Mouse (Mus musculus) kidney, adult 2 months (tissue): ENCODE measurements around the gene Wrap53.

Experiments
- CTCF ChIP-seq: fragments of 200-500 bp; conservative IDR thresholded peaks from 2 replicates; pipeline ENCODE4 v1.5.1; 2011; ENCODE audit warnings: low read depth, mild to moderate bottlenecking, control low read depth, low read length, moderate library complexity, mixed read lengths; ENCODE audit not compliant: insufficient read depth, insufficient read length
- POLR2A ChIP-seq: fragments of 200-500 bp; IDR thresholded peaks from one replicate; pipeline ENCODE4 v1.6.1; 2011; ENCODE audit warnings: low read depth, low read length, control low read depth

DNA sequence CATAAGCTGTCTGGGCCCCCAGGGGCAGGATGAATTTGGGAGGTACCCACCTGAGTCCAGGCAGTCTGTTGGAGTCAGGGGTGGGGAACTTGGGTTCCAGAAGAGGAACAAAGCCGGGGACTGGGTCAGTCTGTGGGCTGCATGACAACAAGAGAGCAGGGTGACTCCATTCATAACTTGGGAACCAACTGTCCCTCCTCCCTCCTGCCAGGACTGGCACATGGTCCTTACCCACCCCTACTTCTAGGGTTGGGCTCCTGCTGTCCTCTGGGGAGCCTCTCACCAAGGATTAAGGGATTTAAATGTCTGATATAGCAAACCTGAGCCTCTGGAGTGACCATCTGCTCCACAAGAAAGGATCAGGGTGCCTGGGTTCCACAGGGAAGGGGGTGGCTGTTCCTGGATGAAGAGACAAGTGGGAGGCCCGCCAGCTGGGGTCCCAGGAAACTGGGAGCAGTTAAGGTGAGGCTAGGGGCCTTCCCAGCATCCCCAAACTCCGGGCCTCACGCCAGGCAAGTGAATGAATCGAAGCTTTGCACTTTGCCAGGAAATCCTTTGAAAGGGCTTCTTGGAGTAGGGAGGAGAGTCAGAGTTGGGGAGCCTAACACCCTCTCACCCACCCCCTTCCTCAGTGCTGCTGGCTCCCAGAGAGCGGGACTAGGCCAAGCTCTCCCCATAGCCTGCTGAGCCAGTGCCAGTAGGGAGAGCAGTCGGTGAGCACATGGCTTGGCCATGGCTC, 12.0 kb upstream of the Wrap53 start:
- no peak for TF ChIP-seq CTCF
- no peak for TF ChIP-seq POLR2A
